Mouse (Mus musculus) adrenal gland, adult (tissue): ENCODE data around the gene Ankrd33b.

Experiments used
- DNase-seq, 2 experiments: peaks; one replicate each; pipeline ENCODE4 v3.0.0; 2022 to 2023; ENCODE audit warnings: low spot score in 1 of 2; ENCODE audit not compliant: inconsistent age in 2 of 2

Ankrd33b gene

GRCm38 (mm10) chr15:31369125-31369612, 1.6 kb upstream of the Ankrd33b start:
- no peak for DNase-seq

GRCm38 (mm10) chr15:31368556-31368955, 1.0 kb upstream of the Ankrd33b start:
- no peak for DNase-seq

DNA sequence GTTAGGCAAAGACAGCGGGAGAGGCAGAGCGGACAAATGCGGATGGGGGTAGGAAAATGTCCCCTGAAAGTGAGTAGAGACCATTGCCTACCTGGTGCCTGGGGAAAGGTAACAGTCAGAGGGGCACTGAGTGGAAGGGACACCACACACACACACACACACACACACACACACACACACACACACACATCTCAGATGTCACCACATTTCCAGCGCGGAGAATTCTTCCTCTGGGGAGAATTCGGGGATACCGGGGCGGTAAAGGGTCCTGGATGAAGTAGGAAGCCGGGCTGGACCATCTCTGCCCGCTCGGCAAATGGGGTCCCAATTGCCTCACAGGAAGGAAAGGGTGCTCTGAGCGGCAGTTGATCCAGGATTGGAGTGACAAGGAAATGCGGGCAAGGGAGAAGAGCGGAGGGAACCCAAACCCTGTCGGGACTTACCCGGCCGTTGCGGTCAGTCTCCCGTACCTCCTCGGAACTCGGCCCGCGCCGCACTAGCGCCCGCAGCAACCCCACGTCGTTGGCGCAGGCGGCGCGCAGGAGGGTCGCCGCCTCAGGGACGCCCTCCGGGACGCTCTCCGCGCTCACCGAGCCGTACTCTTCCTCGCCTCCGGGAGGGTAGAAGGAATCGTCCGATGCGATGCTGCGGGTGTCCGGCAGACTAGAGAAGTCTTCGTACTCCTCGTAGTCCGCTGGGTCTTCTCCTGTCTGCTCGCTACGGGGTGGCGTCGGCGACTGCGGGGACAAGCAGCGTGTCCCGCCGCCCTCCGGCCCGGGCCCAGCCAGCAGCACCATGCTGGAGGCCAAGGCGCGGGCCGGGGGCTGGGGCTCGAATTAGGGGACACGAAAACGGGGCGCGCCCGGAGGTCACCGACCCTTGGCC, 688 bp downstream of the Ankrd33b start:
- DNase-seq, result peak in 1 of 2 experiments; percentile 73

GRCm38 (mm10) chr15:31365720-31366591, 1.6 kb downstream of the Ankrd33b start:
- peak in 1 of 2 experiments; percentile 64 for DNase-seq

GRCm38 (mm10) chr15:31365041-31365719, 2.3 kb downstream of the Ankrd33b start:
- no peak for DNase-seq

DNA sequence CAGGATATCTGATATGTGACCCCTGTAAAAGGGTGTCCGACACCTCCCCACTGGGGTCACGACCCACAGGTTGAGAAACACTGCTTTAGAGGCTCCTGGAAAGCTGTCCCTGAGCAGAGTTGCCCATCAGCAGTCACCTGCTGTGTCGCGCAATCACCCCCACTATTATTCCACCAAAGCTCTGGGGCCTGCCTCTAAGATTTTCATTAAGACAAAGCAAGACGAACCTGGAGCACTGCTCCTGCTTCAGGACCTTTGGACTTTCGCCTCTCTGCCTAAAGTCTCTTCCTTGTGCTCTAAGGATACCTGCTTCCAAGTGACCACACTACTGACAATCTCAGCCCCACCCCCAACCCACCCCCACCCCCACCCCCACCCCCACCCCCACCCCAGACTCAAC, 3.1 kb downstream of the Ankrd33b start:
- DNase-seq, result no peak

- no peak for DNase-seq
Observed at GRCm38 (mm10) chr15:31363981-31364361, 3.6 kb downstream of the Ankrd33b start.

GRCm38 (mm10) chr15:31363241-31363980, 4.1 kb downstream of the Ankrd33b start:
- no peak for DNase-seq

DNA sequence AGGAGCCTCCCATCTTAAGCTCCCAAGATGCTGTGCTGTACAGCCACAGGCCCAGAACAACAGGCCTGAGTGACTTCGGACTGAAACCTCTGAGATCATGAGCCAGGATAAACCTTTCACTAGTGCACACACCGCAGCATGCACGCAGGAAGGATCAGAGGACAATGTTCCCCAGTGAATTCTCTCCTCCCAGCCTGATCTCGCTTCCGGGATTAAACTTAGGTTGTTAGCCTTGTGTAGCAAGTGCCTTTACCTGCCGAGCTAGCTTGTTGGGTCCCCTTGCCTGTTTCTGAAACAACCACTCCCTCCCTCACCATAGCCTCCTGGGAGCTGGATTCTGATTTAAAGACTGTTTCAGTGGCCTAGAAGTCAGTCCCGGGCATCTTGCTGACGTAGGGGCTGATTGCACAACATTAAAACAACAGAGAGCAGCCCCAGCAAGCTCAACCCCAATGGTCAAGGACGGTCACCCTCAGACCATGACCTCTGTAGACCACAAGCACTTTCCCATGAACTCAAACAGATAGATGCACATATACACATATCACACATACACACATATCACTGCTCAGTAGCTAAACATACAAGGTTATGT, 6.2 kb downstream of the Ankrd33b start:
- no peak for DNase-seq

DNA sequence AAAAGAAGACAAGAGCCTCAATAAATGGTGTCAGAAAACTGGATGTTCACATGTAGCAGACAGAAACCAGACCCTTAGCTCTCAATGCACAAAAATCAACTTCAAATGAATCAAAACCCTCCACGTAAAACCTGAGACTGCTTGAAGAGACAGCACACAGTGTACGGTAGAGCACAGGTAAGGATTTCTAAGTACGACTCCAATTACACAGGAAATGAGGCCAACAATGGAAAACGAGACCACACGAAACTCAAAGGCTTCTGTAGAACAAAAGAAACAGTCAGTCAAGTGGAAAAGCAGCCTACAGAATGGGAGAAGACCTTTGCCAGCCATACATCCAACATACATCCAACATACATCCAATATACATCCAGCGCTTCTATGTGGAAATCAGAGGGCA, 6.9 kb downstream of the Ankrd33b start:
- DNase-seq, result no peak

GRCm38 (mm10) chr15:31359805-31360204, 7.7 kb downstream of the Ankrd33b start:
- DNase-seq, result no peak

DNA sequence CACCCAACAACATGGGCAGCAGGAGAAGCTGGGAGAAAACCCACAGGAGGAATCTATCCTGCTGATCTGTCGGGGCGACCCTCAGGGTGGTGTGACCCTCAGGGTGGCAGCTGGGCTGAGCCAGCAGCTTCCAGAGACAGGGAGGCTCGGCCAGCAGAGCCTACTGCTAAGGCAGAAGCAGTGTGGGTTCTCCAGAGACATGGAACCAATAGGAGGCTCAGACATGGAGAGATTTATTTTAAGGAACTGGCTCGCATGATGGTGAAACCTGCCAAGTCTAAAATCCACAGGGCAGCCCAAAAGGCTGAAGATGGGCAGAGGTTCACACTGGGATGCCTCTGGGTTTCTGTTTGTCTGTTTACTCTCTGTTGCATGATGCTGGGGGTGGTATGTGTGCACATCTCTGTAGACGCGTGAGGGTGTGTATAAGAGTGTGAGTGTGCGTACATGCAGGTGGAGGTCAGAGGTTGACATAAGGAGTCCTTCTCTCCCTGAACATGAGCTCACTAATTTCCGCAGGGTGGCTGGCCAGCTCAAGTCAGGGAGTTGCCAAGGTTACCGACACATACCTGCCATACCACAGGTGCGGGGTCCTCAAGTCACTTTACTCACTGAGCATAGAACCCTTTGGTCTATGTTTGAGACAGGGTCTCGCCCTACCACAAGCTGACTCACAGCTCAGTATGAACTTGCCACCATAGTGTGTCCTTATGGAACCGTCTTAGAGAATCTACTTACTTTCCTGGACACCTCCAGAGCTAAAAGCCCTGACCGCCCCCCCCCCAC, 14.8 kb downstream of the Ankrd33b start:
- DNase-seq, result no peak

GRCm38 (mm10) chr15:31349810-31350341, 17.6 kb downstream of the Ankrd33b start:
- DNase-seq, result peak; percentile 12 to 33

DNA sequence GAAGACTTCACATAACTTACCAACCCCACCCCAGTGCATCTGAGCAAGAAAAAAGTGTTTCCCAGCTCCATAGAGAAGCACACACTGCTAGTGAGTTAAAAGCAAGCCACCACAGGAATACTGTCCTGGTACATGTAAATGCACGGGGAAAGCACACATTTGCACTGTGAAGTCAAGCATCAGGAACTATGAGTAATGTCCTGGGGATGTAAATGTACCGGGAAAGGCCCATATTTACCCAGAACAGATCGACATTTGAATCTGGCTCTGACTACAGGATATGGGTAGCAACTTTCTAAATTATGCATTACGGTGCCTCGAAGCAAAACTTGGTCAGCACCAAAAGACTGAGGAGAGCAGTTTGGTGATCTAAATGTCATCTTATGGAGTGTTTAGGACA, 18.5 kb downstream of the Ankrd33b start:
- no peak for DNase-seq

GRCm38 (mm10) chr15:31348241-31348640, 19.3 kb downstream of the Ankrd33b start:
- no peak for DNase-seq

GRCm38 (mm10) chr15:31346508-31346907, 21.0 kb downstream of the Ankrd33b start:
- DNase-seq, result no peak

DNA sequence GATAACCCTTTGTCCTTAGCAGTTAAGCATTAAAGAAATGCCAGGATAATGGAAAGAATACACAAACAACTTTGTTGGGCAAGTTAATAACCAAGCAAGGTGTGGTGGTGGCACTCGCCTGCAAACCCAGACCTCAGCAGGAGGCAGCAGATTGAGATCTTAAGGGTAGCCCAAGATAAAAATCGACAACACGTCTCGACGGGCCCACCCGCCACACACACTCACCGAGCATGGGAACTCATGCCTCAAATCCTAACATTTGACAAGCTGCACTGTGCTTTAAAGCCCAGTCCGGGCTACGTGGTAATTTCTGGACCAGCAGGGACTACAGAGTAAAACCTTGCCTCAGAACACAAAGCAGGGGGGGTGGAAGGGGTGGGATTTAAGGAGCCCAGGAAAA, 22.2 kb downstream of the Ankrd33b start:
- DNase-seq, result no peak

DNA sequence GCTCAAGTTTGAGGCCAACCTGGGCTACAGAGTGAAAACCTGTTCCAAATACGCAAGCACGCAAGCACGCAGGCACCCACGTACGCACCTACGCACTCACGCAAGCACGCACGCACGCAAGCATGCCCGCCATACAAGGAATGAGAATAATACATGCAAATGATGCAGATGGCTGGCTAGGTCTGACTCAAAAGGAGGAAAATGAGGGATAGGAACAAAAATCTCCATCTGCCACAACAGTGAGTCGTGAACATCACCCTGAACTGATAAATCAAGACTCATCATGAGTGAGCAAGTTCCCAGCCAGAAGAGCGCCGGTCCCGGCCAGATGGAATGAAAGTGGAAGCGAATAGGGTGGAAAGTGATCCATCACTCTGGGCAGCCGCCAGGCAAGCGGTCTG, 22.7 kb downstream of the Ankrd33b start:
- no peak for DNase-seq

DNA sequence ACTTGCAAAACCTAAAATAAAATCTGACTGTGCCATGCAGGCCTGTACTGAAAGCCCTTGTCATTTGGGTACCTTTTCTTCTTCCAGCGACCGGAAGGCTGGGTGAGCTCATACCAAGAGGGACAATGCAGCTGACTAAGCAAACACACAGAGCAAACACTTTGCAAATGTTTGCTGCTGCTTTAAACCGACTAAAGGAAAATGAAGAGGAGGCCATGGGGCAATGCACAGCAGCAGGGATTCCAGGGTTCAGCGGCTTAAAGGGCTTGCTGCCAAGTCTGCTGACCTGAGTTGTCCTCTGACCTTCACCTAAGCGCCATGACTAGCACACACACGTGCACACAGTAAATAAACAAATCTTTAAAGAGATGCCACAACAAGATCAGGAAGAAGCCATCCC, 23.9 kb downstream of the Ankrd33b start:
- peak in 1 of 2 experiments; percentile 55 for DNase-seq
